Mouse (Mus musculus): ENCODE data around the gene Tmpo. TPM values are rescaled to one million over a fixed set of nuclear protein-coding genes. Genes with fewer than 3 reads are reported as not detected.

Tmpo gene
- polyA plus RNA-seq, 1 experiment from 2014 or later, result 139 TPM

- peak overlapping the region; percentile 20; the same call in 1 of the 2 replicates for H3K4me2 ChIP-seq (ENCODE audit: low read length)
- H3K4me1 ChIP-seq (replicated peaks; ENCODE audit: control insufficient read depth, insufficient read depth, low read length), result peaks cover 32% of the 10 kb centered on the region
- WGBS, result 50% methylated on average over 5 of the region's 5 CpGs
- H3K27me3 ChIP-seq (replicated peaks; ENCODE audit: control insufficient read depth, insufficient read depth, low read length), result no peaks in the 10 kb centered on the region
- no peaks in the 10 kb centered on the region for H3K9me3 ChIP-seq (ENCODE audit: control insufficient read depth, low read length)
- H3K9ac ChIP-seq (replicated peaks; ENCODE audit: low read depth, low read length), result no peak overlapping the region
- H3K27ac ChIP-seq (ENCODE audit: low read length), result no peak overlapping the region
- H3K4me3 ChIP-seq (replicated peaks; ENCODE audit: low read length), result no peak overlapping the region
- ATAC-seq, result no peak
- H3K36me3 ChIP-seq (ENCODE audit: control insufficient read depth, insufficient read depth), result peaks cover 20% of the 10 kb centered on the region
These were observed 14.2 kb downstream of the Tmpo start for GRCm38 (mm10) chr10:91166890-91167289.

GRCm38 (mm10) chr10:91165850-91166249 lies 15.3 kb downstream of the Tmpo start:
- Histone ChIP-seq H3K9me3 (ENCODE audit: control insufficient read depth, low read length) (no peaks in the 10 kb centered on the region), H3K27me3 (replicated peaks; ENCODE audit: control insufficient read depth, insufficient read depth, low read length) (no peaks in the 10 kb centered on the region), H3K36me3 (ENCODE audit: control insufficient read depth, insufficient read depth) (peaks cover 24% of the 10 kb centered on the region), H3K27ac (ENCODE audit: low read length) (no peak overlapping the region), H3K4me3 (replicated peaks; ENCODE audit: low read length) (no peak overlapping the region), H3K9ac (replicated peaks; ENCODE audit: low read depth, low read length) (no peak overlapping the region), H3K4me2 (ENCODE audit: low read length) (no peak overlapping the region), H3K4me1 (replicated peaks; ENCODE audit: control insufficient read depth, insufficient read depth, low read length) (peaks cover 32% of the 10 kb centered on the region)
- ATAC-seq, result no peak

DNA sequence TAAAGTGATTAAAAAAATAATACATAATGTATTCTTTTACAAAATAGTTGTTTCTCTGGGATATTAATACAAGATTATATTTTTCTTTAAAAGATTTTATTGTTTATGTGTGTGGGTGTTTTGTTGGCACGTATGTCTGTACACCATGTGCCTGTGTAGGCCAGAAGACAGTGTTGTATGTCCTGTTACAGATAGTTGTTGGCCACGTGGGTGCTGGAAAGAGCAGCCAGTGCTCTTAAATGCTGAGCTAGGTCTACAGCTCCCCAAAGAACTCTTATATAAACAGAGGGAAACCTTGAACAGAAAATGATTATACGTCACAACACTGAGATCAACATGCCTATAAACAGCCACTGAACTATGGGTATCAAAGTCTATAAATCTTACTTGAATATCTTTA lies 16.6 kb downstream of the Tmpo start:
- 84% methylated on average over 3 of the region's 3 CpGs for WGBS
- peaks cover 24% of the 10 kb centered on the region for H3K36me3 ChIP-seq (ENCODE audit: control insufficient read depth, insufficient read depth)

GRCm38 (mm10) chr10:91162511-91163163 lies 18.5 kb downstream of the Tmpo start:
- no peak for ATAC-seq
- Histone ChIP-seq H3K36me3 (ENCODE audit: control insufficient read depth, insufficient read depth) (peaks cover 30% of the 10 kb centered on the region), H3K4me3 (replicated peaks; ENCODE audit: low read length) (no peak overlapping the region), H3K4me1 (replicated peaks; ENCODE audit: control insufficient read depth, insufficient read depth, low read length) (peaks cover 12% of the 10 kb centered on the region), H3K9me3 (ENCODE audit: control insufficient read depth, low read length) (no peaks in the 10 kb centered on the region), H3K4me2 (ENCODE audit: low read length) (no peak overlapping the region), H3K9ac (replicated peaks; ENCODE audit: low read depth, low read length) (no peak overlapping the region), H3K27ac (ENCODE audit: low read length) (no peak overlapping the region), H3K27me3 (replicated peaks; ENCODE audit: control insufficient read depth, insufficient read depth, low read length) (no peaks in the 10 kb centered on the region)
- 92% methylated on average over 15 of the region's 15 CpGs for WGBS

More for the DNA sequence above, 16.6 kb downstream of the Tmpo start:
- Histone ChIP-seq H3K4me2 (ENCODE audit: low read length) (no peak overlapping the region), H3K27ac (ENCODE audit: low read length) (no peak overlapping the region), H3K4me3 (replicated peaks; ENCODE audit: low read length) (no peak overlapping the region), H3K27me3 (replicated peaks; ENCODE audit: control insufficient read depth, insufficient read depth, low read length) (no peaks in the 10 kb centered on the region), H3K4me1 (replicated peaks; ENCODE audit: control insufficient read depth, insufficient read depth, low read length) (peaks cover 27% of the 10 kb centered on the region), H3K9me3 (ENCODE audit: control insufficient read depth, low read length) (no peaks in the 10 kb centered on the region), H3K9ac (replicated peaks; ENCODE audit: low read depth, low read length) (no peak overlapping the region)
- no peak for ATAC-seq

GRCm38 (mm10) chr10:91162077-91162476 lies 19.0 kb downstream of the Tmpo start:
- Histone ChIP-seq H3K27me3 (replicated peaks; ENCODE audit: control insufficient read depth, insufficient read depth, low read length) (no peaks in the 10 kb centered on the region), H3K4me2 (ENCODE audit: low read length) (no peak overlapping the region), H3K9me3 (ENCODE audit: control insufficient read depth, low read length) (no peaks in the 10 kb centered on the region), H3K9ac (replicated peaks; ENCODE audit: low read depth, low read length) (no peak overlapping the region), H3K4me3 (replicated peaks; ENCODE audit: low read length) (no peak overlapping the region), H3K4me1 (replicated peaks; ENCODE audit: control insufficient read depth, insufficient read depth, low read length) (peaks cover 6% of the 10 kb centered on the region), H3K27ac (ENCODE audit: low read length) (no peak overlapping the region), H3K36me3 (ENCODE audit: control insufficient read depth, insufficient read depth) (peaks cover 30% of the 10 kb centered on the region)
- WGBS, result 94% methylated on average over 11 of the region's 11 CpGs
- ATAC-seq, result no peak

DNA sequence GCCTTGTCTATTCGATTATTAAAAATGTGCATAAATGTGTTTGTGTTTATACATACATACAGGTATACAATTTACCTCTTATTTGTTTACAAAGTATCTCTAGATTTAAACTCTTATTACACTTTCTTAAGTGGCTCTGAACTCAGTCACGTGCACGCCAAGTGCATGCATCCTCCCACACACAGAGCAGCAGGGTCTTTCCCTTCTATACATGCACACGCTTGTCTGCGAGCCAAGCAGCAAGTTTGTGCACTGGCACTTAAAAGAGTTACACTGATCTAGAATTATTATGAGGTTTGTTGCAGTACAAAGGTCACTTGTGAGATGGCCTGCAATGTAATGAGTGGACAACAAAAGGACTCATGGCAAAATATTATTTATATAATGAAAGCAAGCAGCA lies 20.1 kb downstream of the Tmpo start:
- H3K27me3 ChIP-seq (replicated peaks; ENCODE audit: control insufficient read depth, insufficient read depth, low read length), result no peaks in the 10 kb centered on the region
- peaks cover 30% of the 10 kb centered on the region for H3K36me3 ChIP-seq (ENCODE audit: control insufficient read depth, insufficient read depth)
- no peak overlapping the region for H3K4me2 ChIP-seq (ENCODE audit: low read length)
- no peaks in the 10 kb centered on the region for H3K9me3 ChIP-seq (ENCODE audit: control insufficient read depth, low read length)
- ATAC-seq, result no peak
- WGBS, result 92% methylated on average over 5 of the region's 5 CpGs
- H3K4me1 ChIP-seq (replicated peaks; ENCODE audit: control insufficient read depth, insufficient read depth, low read length), result no peaks in the 10 kb centered on the region
- H3K4me3 ChIP-seq (replicated peaks; ENCODE audit: low read length), result no peak overlapping the region
- no peak overlapping the region for H3K9ac ChIP-seq (replicated peaks; ENCODE audit: low read depth, low read length)
- no peak overlapping the region for H3K27ac ChIP-seq (ENCODE audit: low read length)

DNA sequence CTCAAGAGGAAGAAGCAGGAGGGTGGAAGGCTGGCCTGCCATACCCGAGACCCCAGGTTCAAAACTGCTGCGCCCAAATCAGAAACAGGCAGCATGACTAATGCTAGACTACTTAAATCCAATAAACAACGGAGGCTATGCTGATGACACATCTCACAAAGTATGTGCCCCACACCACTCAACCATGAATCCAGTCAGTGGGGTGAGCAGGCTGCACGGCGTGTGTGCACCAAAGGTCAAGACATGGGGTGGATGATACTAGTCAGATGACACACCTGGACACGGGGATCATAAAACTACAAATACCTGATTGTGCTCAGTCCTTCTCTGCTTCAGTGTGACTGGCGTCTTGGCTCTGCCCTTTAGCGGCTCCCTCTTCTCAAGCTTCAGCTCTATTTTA lies 22.7 kb downstream of the Tmpo start:
- ATAC-seq, result no peak
- 89% methylated on average over 8 of the region's 8 CpGs for WGBS

DNA sequence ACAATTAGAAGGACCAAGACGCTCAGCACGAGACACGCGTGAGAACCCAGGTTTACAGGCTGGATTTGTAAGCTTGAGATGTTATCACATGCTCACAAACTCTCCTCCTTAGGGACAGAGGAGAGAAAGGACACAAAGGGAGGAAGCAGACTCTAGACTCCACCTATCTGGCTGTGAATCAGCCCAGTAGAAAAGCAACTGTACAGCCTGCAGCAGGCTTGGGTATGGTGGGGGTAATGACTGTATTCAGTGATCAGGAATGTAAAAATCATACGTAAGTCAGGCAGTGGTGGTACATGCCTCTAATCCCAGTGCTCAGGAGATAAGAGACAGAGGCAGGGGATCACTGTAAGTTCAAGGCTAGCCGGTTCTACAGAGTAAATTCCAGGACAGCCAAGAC lies 24.8 kb downstream of the Tmpo start:
- H3K36me3 ChIP-seq (ENCODE audit: control insufficient read depth, insufficient read depth), result peaks cover 16% of the 10 kb centered on the region
- WGBS, result 92% methylated on average over 6 of the region's 6 CpGs

More for the DNA sequence above, 22.7 kb downstream of the Tmpo start:
- H3K4me1 ChIP-seq (replicated peaks; ENCODE audit: control insufficient read depth, insufficient read depth, low read length), result no peaks in the 10 kb centered on the region
- peaks cover 27% of the 10 kb centered on the region for H3K36me3 ChIP-seq (ENCODE audit: control insufficient read depth, insufficient read depth)
- H3K27me3 ChIP-seq (replicated peaks; ENCODE audit: control insufficient read depth, insufficient read depth, low read length), result no peaks in the 10 kb centered on the region
- no peak overlapping the region for H3K27ac ChIP-seq (ENCODE audit: low read length)
- no peak overlapping the region for H3K4me2 ChIP-seq (ENCODE audit: low read length)
- H3K9ac ChIP-seq (replicated peaks; ENCODE audit: low read depth, low read length), result no peak overlapping the region
- H3K4me3 ChIP-seq (replicated peaks; ENCODE audit: low read length), result no peak overlapping the region
- H3K9me3 ChIP-seq (ENCODE audit: control insufficient read depth, low read length), result no peaks in the 10 kb centered on the region

DNA sequence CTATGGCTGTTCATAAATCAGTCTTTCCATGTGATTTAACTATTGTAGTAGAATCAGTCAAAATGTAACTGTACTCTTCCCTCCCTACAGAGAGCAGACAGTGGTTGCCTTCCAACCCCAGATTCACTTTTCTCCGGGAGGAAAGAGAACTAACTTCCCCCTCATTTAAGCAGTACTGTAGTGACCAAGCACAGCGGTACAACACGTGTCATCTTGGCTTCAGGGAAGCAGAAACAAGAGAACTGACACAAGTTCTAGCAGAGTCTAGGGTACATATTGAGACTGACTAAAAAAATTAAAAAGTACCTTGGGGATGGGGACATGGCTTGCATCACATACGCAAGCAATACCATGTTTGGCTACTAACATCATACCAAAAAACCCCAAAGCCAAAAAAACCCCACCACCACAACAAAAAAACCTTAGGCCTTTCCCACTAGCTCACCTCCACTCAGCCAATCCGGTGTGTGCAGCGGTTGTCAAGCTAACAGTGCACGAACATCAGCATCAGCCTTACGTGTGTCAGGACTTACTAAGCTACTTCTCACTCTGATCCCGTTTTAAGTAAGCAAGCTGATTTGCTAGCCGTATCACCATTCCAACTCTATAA lies 27.1 kb downstream of the Tmpo start:
- H3K36me3 ChIP-seq (ENCODE audit: control insufficient read depth, insufficient read depth), result peaks cover 32% of the 10 kb centered on the region
- no peak overlapping the region for H3K4me2 ChIP-seq (ENCODE audit: low read length)
- H3K4me3 ChIP-seq (replicated peaks; ENCODE audit: low read length), result no peak overlapping the region
- WGBS, result 87% methylated on average over 10 of the region's 10 CpGs
- no peak for ATAC-seq
- no peak overlapping the region for H3K27ac ChIP-seq (ENCODE audit: low read length)
- no peak overlapping the region for H3K9ac ChIP-seq (replicated peaks; ENCODE audit: low read depth, low read length)
- no peaks in the 10 kb centered on the region for H3K27me3 ChIP-seq (replicated peaks; ENCODE audit: control insufficient read depth, insufficient read depth, low read length)
- no peaks in the 10 kb centered on the region for H3K4me1 ChIP-seq (replicated peaks; ENCODE audit: control insufficient read depth, insufficient read depth, low read length)
- no peaks in the 10 kb centered on the region for H3K9me3 ChIP-seq (ENCODE audit: control insufficient read depth, low read length)

More for the DNA sequence above, 24.8 kb downstream of the Tmpo start:
- no peaks in the 10 kb centered on the region for H3K9me3 ChIP-seq (ENCODE audit: control insufficient read depth, low read length)
- no peak for ATAC-seq
- H3K4me3 ChIP-seq (replicated peaks; ENCODE audit: low read length), result no peak overlapping the region
- H3K9ac ChIP-seq (replicated peaks; ENCODE audit: low read depth, low read length), result no peak overlapping the region
- no peaks in the 10 kb centered on the region for H3K4me1 ChIP-seq (replicated peaks; ENCODE audit: control insufficient read depth, insufficient read depth, low read length)
- H3K27me3 ChIP-seq (replicated peaks; ENCODE audit: control insufficient read depth, insufficient read depth, low read length), result no peaks in the 10 kb centered on the region
- H3K27ac ChIP-seq (ENCODE audit: low read length), result no peak overlapping the region
- H3K4me2 ChIP-seq (ENCODE audit: low read length), result no peak overlapping the region

Data from forebrain, embryonic 16.5 days (tissue).